In genomic region chr12:91673141-91673540, GRCm38 (mm10) we compare ENCODE assay signal across 12 mouse cellular contexts.
A peak's percentile ranks its signal among the peaks of the same experiment; 100 is the strongest.
DNase-seq lines count a peak whose midpoint lies in the region; ATAC-seq and TF ChIP-seq lines count a peak whose summit lies in the region.
"Had no signal": no experiment of that assay in that cellular context is flagged by ENCODE, and none has a peak within 500 bp of the region (broad histone marks: within the 10 kb centered on the region; RNA-seq: fewer than 3 reads in every experiment).

No protein-coding gene starts in this region.

- 0 out of 2 replicates have a peak, but pooled peaks have one; percentile 38 for ATAC-seq in forebrain, postnatal 0 days
- ATAC-seq in forebrain, embryonic 12.5 days (ENCODE audit: low FRiP score), result no peak
- peak; percentile 50; the same call in 1 of the 2 replicates for ATAC-seq in common myeloid progenitor, adult 5-6 weeks (replicated peaks; ENCODE audit: low read depth, poor library complexity, severe bottlenecking)

- H3K27me3 ChIP-seq in forebrain, postnatal 0 days (ENCODE audit: insufficient read depth, low read length), result no peaks in the 10 kb centered on the region
- no peaks in the 10 kb centered on the region for H3K27me3 ChIP-seq in forebrain, embryonic 12.5 days
- H3K27me3 ChIP-seq: forebrain, embryonic 13.5 days had no signal

- H3K4me2 ChIP-seq in forebrain, postnatal 0 days (ENCODE audit: low read depth), result no peak overlapping the region
- no peak overlapping the region for H3K4me2 ChIP-seq in forebrain, embryonic 12.5 days
- H3K4me2 ChIP-seq: forebrain, embryonic 13.5 days had no signal

- H3K9ac ChIP-seq in forebrain, postnatal 0 days, result no peak overlapping the region
- no peak overlapping the region for H3K9ac ChIP-seq in forebrain, embryonic 12.5 days
- H3K9ac ChIP-seq: forebrain, embryonic 13.5 days had no signal

- H3K36me3 ChIP-seq in forebrain, postnatal 0 days (ENCODE audit: insufficient read depth), result no peaks in the 10 kb centered on the region
- H3K36me3 ChIP-seq in forebrain, embryonic 12.5 days (replicated peaks), result no peaks in the 10 kb centered on the region
- H3K36me3 ChIP-seq: hindbrain, embryonic 10.5 days had no signal

- H3K4me1 ChIP-seq in forebrain, postnatal 0 days (ENCODE audit: insufficient read depth), result peaks cover 5% of the 10 kb centered on the region; the same call in 1 of the 2 replicates
- H3K4me1 ChIP-seq in forebrain, embryonic 12.5 days, result 0 out of 2 replicates have a peak, but pooled peaks cover 5% of the 10 kb centered on the region

- peak; percentile 39; the same call in 1 of the 2 replicates for TF ChIP-seq CTCF in forebrain, postnatal 0 days (IDR thresholded peaks at IDR 0.05; ENCODE audit: low read depth)

- no peaks in the 10 kb centered on the region for H3K9me3 ChIP-seq in forebrain, postnatal 0 days (ENCODE audit: low read length)
- no peaks in the 10 kb centered on the region for H3K9me3 ChIP-seq in forebrain, embryonic 12.5 days
- H3K9me3 ChIP-seq: forebrain, embryonic 13.5 days; hindbrain, embryonic 10.5 days had no signal

- H3K4me3 ChIP-seq in forebrain, postnatal 0 days (ENCODE audit: low read depth, low read length), result no peak overlapping the region
- H3K4me3 ChIP-seq in forebrain, embryonic 12.5 days (replicated peaks), result no peak overlapping the region
- H3K4me3 ChIP-seq: forebrain, embryonic 13.5 days; hindbrain, embryonic 10.5 days had no signal

- H3K27ac ChIP-seq in forebrain, postnatal 0 days (ENCODE audit: low read depth, low read length), result no peak overlapping the region
- no peak overlapping the region for H3K27ac ChIP-seq in forebrain, embryonic 12.5 days
- H3K27ac ChIP-seq: hindbrain, embryonic 10.5 days had no signal

- DNase-seq in forebrain, postnatal 0 days, result no peak
- DNase-seq in layer of hippocampus, adult 11-12 months (ENCODE audit: low spot score), result peak; percentile 29
- no peak for DNase-seq in layer of hippocampus, postnatal 25 days (ENCODE audit: extremely low spot score in 1 of 2, low spot score in 1 of 2)
- DNase-seq in 416B (ENCODE audit: low read depth), result peak; percentile 54
- DNase-seq in ovary, postnatal 10 days (ENCODE audit: low spot score), result no peak
- DNase-seq in gastrocnemius, postnatal 10 days, result no peak
- DNase-seq: heart, adult 18-20 months; lung, adult 18-20 months had no signal

- 68% methylated on average over 6 of the region's 6 CpGs for WGBS in forebrain, postnatal 0 days
- 88% methylated on average over 6 of the region's 6 CpGs for WGBS in forebrain, embryonic 12.5 days

Comparison
In these comparisons a context has a peak if more than half of its experiments do, and no peak if none do; other contexts are left out.
1. DNase-seq: peak in layer of hippocampus, adult 11-12 months (single experiment) and 416B (single experiment); none in forebrain, postnatal 0 days (single experiment), layer of hippocampus, postnatal 25 days (0 of 2), ovary, postnatal 10 days (single experiment) and gastrocnemius, postnatal 10 days (single experiment).